Mouse (Mus musculus) ES-E14 (cell line): Measurements from ENCODE around the gene Rad23b. TPM values are rescaled to one million over a fixed set of nuclear protein-coding genes. Genes with fewer than 3 reads are reported as not detected.

Source experiments
- DNase-seq: peaks from one replicate; pipeline ENCODE4 v3.0.0-alpha.2; 2013; ENCODE audit warnings: low read depth, low spot score
- H3K27ac ChIP-seq: 2 replicates; pipeline ENCODE4 v1.5.1; 2012; ENCODE audit warnings: low read depth, mild to moderate bottlenecking, low read length, moderate library complexity, mixed read lengths; ENCODE audit not compliant: poor library complexity, insufficient read depth, severe bottlenecking
- H3K36me3 ChIP-seq: 2 replicates; pipeline ENCODE4 v1.6.1; 2012; ENCODE audit warnings: mild to moderate bottlenecking, low read length, moderate library complexity, mixed read lengths; ENCODE audit not compliant: control insufficient read depth, poor library complexity, insufficient read depth, severe bottlenecking
- H3K4me1 ChIP-seq, 2 experiments: fragments of 150-350 bp in 1 of 2; sonication (generic) in 1 of 2; 2 replicates each; pipeline ENCODE4 v1.6.1; 2012; ENCODE audit warnings: low read length in 2 of 2, mild to moderate bottlenecking in 1 of 2, mixed read lengths in 1 of 2; ENCODE audit not compliant: control insufficient read depth in 2 of 2, insufficient read depth in 2 of 2, poor library complexity in 1 of 2
- H3K4me3 ChIP-seq, 2 experiments: fragments of 150-350 bp in 1 of 2; sonication (generic) in 1 of 2; 2 replicates each; pipeline ENCODE4 v1.5.1; 2012; ENCODE audit warnings: low read length in 2 of 2, low read depth in 1 of 2, mild to moderate bottlenecking in 1 of 2, mixed read lengths in 1 of 2; ENCODE audit not compliant: insufficient read depth in 1 of 2, poor library complexity in 1 of 2, severe bottlenecking in 1 of 2
- H3K9ac ChIP-seq: 2 replicates; pipeline ENCODE4 v1.6.1; 2012; ENCODE audit warnings: low read depth, mild to moderate bottlenecking, low read length, mixed read lengths; ENCODE audit not compliant: poor library complexity, insufficient read depth, severe bottlenecking
- H3K9me3 ChIP-seq: fragments of 150-350 bp; sonication (generic); 2 replicates; pipeline ENCODE4 v1.6.1; 2012; ENCODE audit warnings: low read depth, mild to moderate bottlenecking, low read length; ENCODE audit not compliant: control insufficient read depth, insufficient read depth
- CHD2 ChIP-seq: IDR thresholded peaks from 2 replicates; pipeline ENCODE4 v1.6.1; 2014; ENCODE audit warnings: mild to moderate bottlenecking, low read depth, low read length, inconsistent platforms
- HCFC1 ChIP-seq: IDR thresholded peaks from 2 replicates; pipeline ENCODE4 v1.6.1; 2012; ENCODE audit warnings: low read length, inconsistent platforms, borderline replicate concordance; ENCODE audit not compliant: insufficient read depth
- MAFK ChIP-seq: IDR thresholded peaks from 2 replicates; pipeline ENCODE4 v1.6.1; 2014; ENCODE audit warnings: mild to moderate bottlenecking, low read depth, low read length, inconsistent platforms; ENCODE audit not compliant: insufficient read depth
- ZC3H11A ChIP-seq: IDR thresholded peaks from 2 replicates; pipeline ENCODE4 v1.6.1; 2012; ENCODE audit warnings: low read depth, mild to moderate bottlenecking, inconsistent platforms, low read length, borderline replicate concordance
- ZNF384 ChIP-seq: IDR thresholded peaks from 2 replicates; pipeline ENCODE4 v1.6.1; 2012; ENCODE audit warnings: low read depth, low read length, inconsistent platforms
- in situ Hi-C, 2 experiments: fragments of 600-800 bp; cut with MboI; formaldehyde crosslinking; loops; one replicate each; pipeline ENCODE4 v1.15.1; 2025; ENCODE audit warnings: low sequenced_read_pairs in 2 of 2, inconsistent platforms in 1 of 2; ENCODE audit not compliant: unreplicated experiment in 2 of 2
- total RNA-seq: library from RNA; depleted of rRNA; stranded (reverse); fragments of 300-350 nt; gene quantifications from 2 replicates; pipeline ENCODE4 v1.2.3, GENCODE M21; 2012

The Rad23b gene
- total RNA-seq, 1 experiment = 188 TPM

- no peak for DNase-seq
- Histone ChIP-seq H3K4me1 (0 out of 4 replicates have a peak, but pooled peaks cover 0 to 2% of the 10 kb centered on the region in 2 experiments), H3K36me3 (peaks cover 6% of the 10 kb centered on the region), H3K9ac (no peak overlapping the region), H3K4me3 (no peak overlapping the region), H3K27ac (no peak overlapping the region), H3K9me3 (no peaks in the 10 kb centered on the region)
- TF ChIP-seq HCFC1 (no peak), MAFK (no peak), ZC3H11A (no peak), CHD2 (no peak), ZNF384 (no peak)
- in situ Hi-C loops = no loop called here
These were observed 14.0 kb downstream of the Rad23b start for GRCm38 (mm10) chr4:55363866-55364265.

DNA sequence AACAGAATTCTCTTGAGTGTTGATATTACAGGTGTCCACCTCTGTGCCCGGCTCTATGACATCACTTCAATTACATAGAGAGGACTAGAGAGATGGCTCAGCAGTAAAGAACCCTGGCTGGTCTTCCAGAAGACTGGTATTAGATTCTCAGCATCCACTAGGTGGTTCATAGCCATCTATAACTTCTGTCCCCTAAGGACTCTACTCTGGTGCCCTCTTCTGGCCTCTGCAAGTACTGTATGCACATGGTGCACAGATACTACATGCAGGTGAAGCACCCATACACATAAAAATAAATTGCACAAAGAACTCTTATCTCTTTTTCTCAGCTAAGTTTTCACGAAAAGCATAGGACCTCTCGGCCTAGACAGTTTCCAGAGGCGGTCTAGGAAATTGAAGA, 14.5 kb downstream of the Rad23b start:
- H3K4me3 ChIP-seq = no peak overlapping the region
- no peak overlapping the region for H3K27ac ChIP-seq
- peak; percentile 85 for DNase-seq
- no peak overlapping the region for H3K9ac ChIP-seq
- peaks cover 6% of the 10 kb centered on the region for H3K36me3 ChIP-seq
- TF ChIP-seq ZC3H11A (no peak), MAFK (no peak), HCFC1 (no peak), ZNF384 (no peak), CHD2 (no peak)
- no peaks in the 10 kb centered on the region for H3K9me3 ChIP-seq
- 0 out of 4 replicates have a peak, but pooled peaks cover 0 to 2% of the 10 kb centered on the region in 2 experiments for H3K4me1 ChIP-seq
- in situ Hi-C loops = no loop called here

- DNase-seq = no peak
- Histone ChIP-seq H3K4me3 (no peak overlapping the region), H3K9ac (no peak overlapping the region), H3K4me1 (0 out of 4 replicates have a peak, but pooled peaks cover 0 to 2% of the 10 kb centered on the region in 2 experiments), H3K36me3 (peaks cover 10% of the 10 kb centered on the region), H3K9me3 (no peaks in the 10 kb centered on the region), H3K27ac (no peak overlapping the region)
- in situ Hi-C loops = no loop called here
- TF ChIP-seq ZC3H11A (no peak), MAFK (no peak), ZNF384 (0 out of 2 replicates have a peak, but pooled peaks have one; percentile 16), CHD2 (no peak)
These were observed 16.2 kb downstream of the Rad23b start for GRCm38 (mm10) chr4:55366014-55366413.

DNA sequence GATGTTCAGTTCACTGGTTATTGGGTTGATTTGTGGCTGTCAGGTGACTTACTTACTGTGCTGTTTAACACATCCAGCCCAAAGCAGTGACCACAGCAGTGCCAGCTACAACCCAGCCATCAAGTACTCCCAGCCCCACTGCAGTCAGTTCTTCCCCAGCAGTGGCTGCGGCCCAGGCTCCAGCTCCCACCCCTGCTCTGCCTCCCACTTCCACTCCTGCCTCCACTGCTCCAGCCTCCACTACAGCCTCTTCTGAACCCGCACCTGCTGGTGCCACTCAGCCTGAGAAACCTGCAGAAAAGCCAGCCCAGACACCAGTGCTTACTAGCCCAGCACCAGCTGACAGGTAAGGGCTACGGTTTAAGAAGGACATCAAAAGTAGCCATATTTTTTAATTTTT, 20.3 kb downstream of the Rad23b start:
- no peak overlapping the region for H3K9ac ChIP-seq
- 0 out of 4 replicates have a peak, but pooled peaks cover 0 to 2% of the 10 kb centered on the region in 2 experiments for H3K4me1 ChIP-seq
- DNase-seq = no peak
- peaks cover 18% of the 10 kb centered on the region for H3K36me3 ChIP-seq
- TF ChIP-seq ZNF384 (no peak), CHD2 (no peak), HCFC1 (no peak), MAFK (no peak)
- H3K27ac ChIP-seq = no peak overlapping the region
- in situ Hi-C loops = no loop called here
- H3K9me3 ChIP-seq = no peaks in the 10 kb centered on the region
- H3K4me3 ChIP-seq = no peak overlapping the region

- H3K9me3 ChIP-seq = no peaks in the 10 kb centered on the region
- no peak for DNase-seq
- no peak overlapping the region for H3K27ac ChIP-seq
- no peaks in the 10 kb centered on the region for H3K4me1 ChIP-seq
- no peak overlapping the region for H3K9ac ChIP-seq
- no peak for TF ChIP-seq CHD2
- TF ChIP-seq MAFK = no peak
- no peak for TF ChIP-seq ZNF384
- no peak for TF ChIP-seq HCFC1
- no peak for TF ChIP-seq ZC3H11A
- in situ Hi-C loops = no loop called here
- H3K36me3 ChIP-seq = peaks cover 18% of the 10 kb centered on the region
- no peak overlapping the region for H3K4me3 ChIP-seq
These were observed 21.5 kb downstream of the Rad23b start for GRCm38 (mm10) chr4:55371355-55371754.
